Mouse (Mus musculus) cerebellum, adult 2 months (tissue): ENCODE results near the gene Tti1.
A peak's percentile ranks its signal among the peaks of the same experiment; 100 is the strongest.

ENCODE experiments used
- CTCF ChIP-seq: fragments of 200-500 bp; IDR thresholded peaks from 2 replicates; pipeline ENCODE4 v1.5.1; 2011; ENCODE audit warnings: low read depth, mild to moderate bottlenecking, control low read depth, low read length, moderate library complexity, borderline replicate concordance; ENCODE audit not compliant: insufficient read depth
- POLR2A ChIP-seq: fragments of 200-500 bp; IDR thresholded peaks from 2 replicates; pipeline ENCODE4 v1.6.1; 2011; ENCODE audit warnings: low read length, control low read depth, borderline replicate concordance; ENCODE audit not compliant: insufficient read depth

GRCm38 (mm10) chr2:157989946-157990345 is 38.3 kb downstream of the Tti1 start:
- TF ChIP-seq CTCF, result peak; percentile 48; the same call in 1 of the 2 replicates
- no peak for TF ChIP-seq POLR2A
